Mouse (Mus musculus) MEL (cell line): Measurements from ENCODE around the gene Tlk1. TPM values are rescaled to one million over a fixed set of nuclear protein-coding genes. Genes with fewer than 3 reads are reported as not detected.

Experiments used
- DNase-seq: peaks from one replicate; pipeline ENCODE4 v3.0.0; 2011; ENCODE audit warnings: low read depth, low spot score
- H3K27ac ChIP-seq: 2 replicates; pipeline ENCODE4 v1.5.1; 2012; ENCODE audit warnings: low read depth, mild to moderate bottlenecking, control low read depth, low read length, moderate library complexity; ENCODE audit not compliant: control insufficient read depth
- H3K27me3 ChIP-seq, 2 experiments: fragments of 150-350 bp in 1 of 2; sonication (generic) in 1 of 2; 2 replicates each; pipeline ENCODE4 v1.6.1; 2012; ENCODE audit warnings: low read length in 2 of 2, mild to moderate bottlenecking in 2 of 2, improper control_type of control experiment in 1 of 2, moderate library complexity in 1 of 2; ENCODE audit not compliant: insufficient read depth in 2 of 2, control insufficient read depth in 1 of 2
- H3K36me3 ChIP-seq, 2 experiments: 2 replicates each; pipeline ENCODE4 v1.6.1; 2012 to 2014; ENCODE audit warnings: low read length in 2 of 2, improper control_type of control experiment in 1 of 2, inconsistent platforms in 1 of 2, mild to moderate bottlenecking in 1 of 2; ENCODE audit not compliant: insufficient read depth in 2 of 2, control insufficient read depth in 1 of 2
- H3K4me1 ChIP-seq, 2 experiments: fragments of 150-350 bp in 1 of 2; sonication (generic) in 1 of 2; 2 replicates each; pipeline ENCODE4 v1.6.1; 2012; ENCODE audit warnings: low read length in 2 of 2, improper control_type of control experiment in 1 of 2, mild to moderate bottlenecking in 1 of 2; ENCODE audit not compliant: insufficient read depth in 2 of 2, control insufficient read depth in 1 of 2
- H3K4me3 ChIP-seq, 2 experiments: fragments of 150-350 bp in 1 of 2; sonication (generic) in 1 of 2; 2 replicates each; pipeline ENCODE4 v1.5.1; 2012; ENCODE audit warnings: low read depth in 2 of 2, low read length in 2 of 2, mild to moderate bottlenecking in 2 of 2, moderate library complexity in 2 of 2, control low read depth in 1 of 2, improper control_type of control experiment in 1 of 2; ENCODE audit not compliant: control insufficient read depth in 1 of 2, insufficient read depth in 1 of 2
- H3K79me2 ChIP-seq: 2 replicates; pipeline ENCODE4 v1.6.1; 2012; ENCODE audit warnings: mild to moderate bottlenecking, low read length, moderate library complexity; ENCODE audit not compliant: control insufficient read depth, poor library complexity, insufficient read depth
- H3K9ac ChIP-seq: 2 replicates; pipeline ENCODE4 v1.6.1; 2012; ENCODE audit warnings: low read depth, mild to moderate bottlenecking, control low read depth, low read length, moderate library complexity; ENCODE audit not compliant: control insufficient read depth, poor library complexity, severe bottlenecking
- H3K9me3 ChIP-seq: fragments of 150-350 bp; sonication (generic); replicated peaks from 2 replicates; pipeline ENCODE4 v1.6.1; 2012; ENCODE audit warnings: mild to moderate bottlenecking, low read length, improper control_type of control experiment, moderate library complexity; ENCODE audit not compliant: insufficient read depth
- CTCF ChIP-seq, 3 experiments: IDR thresholded peaks in 2 of 3; conservative IDR thresholded peaks in 1 of 3; 2 replicates each; pipeline ENCODE4 v1.5.1; 2011 to 2012; ENCODE audit warnings: low read length in 3 of 3, low read depth in 2 of 3, mild to moderate bottlenecking in 2 of 3, improper control_type of control experiment in 1 of 3, inconsistent platforms in 1 of 3, mixed read lengths in 1 of 3, moderate library complexity in 1 of 3; ENCODE audit not compliant: control insufficient read depth in 1 of 3, insufficient read depth in 1 of 3, poor library complexity in 1 of 3, severe bottlenecking in 1 of 3
- E2F4 ChIP-seq: IDR thresholded peaks from 2 replicates; pipeline ENCODE4 v1.6.1; 2011; ENCODE audit warnings: low read depth, low read length, improper control_type of control experiment, borderline replicate concordance
- GABPA ChIP-seq: IDR thresholded peaks from 2 replicates; pipeline ENCODE4 v1.6.1; 2012; ENCODE audit warnings: low read depth, mild to moderate bottlenecking, inconsistent platforms, low read length, improper control_type of control experiment, moderate library complexity
- GATA1 ChIP-seq: IDR thresholded peaks from 2 replicates; pipeline ENCODE4 v1.6.1; 2011; ENCODE audit warnings: low read depth, low read length, improper control_type of control experiment
- HCFC1 ChIP-seq: IDR thresholded peaks from 2 replicates; pipeline ENCODE4 v1.6.1; 2012; ENCODE audit warnings: low read depth, mild to moderate bottlenecking, inconsistent platforms, low read length, improper control_type of control experiment, moderate library complexity
- KAT2A ChIP-seq: conservative IDR thresholded peaks from 2 replicates; pipeline ENCODE4 v1.6.1; 2012; ENCODE audit warnings: low read depth, low read length, improper control_type of control experiment, inconsistent platforms
- MAFK ChIP-seq: IDR thresholded peaks from 2 replicates; pipeline ENCODE4 v1.6.1; 2011; ENCODE audit warnings: low read depth, mild to moderate bottlenecking, low read length, improper control_type of control experiment, borderline replicate concordance
- MXI1 ChIP-seq: IDR thresholded peaks from 2 replicates; pipeline ENCODE4 v1.6.1; 2011; ENCODE audit warnings: mild to moderate bottlenecking, low read depth, low read length, improper control_type of control experiment
- NELFE ChIP-seq: IDR thresholded peaks from 2 replicates; pipeline ENCODE4 v1.6.1; 2011; ENCODE audit warnings: low read depth, low read length, improper control_type of control experiment
- NRF1 ChIP-seq: IDR thresholded peaks from 2 replicates; pipeline ENCODE4 v1.6.1; 2014; ENCODE audit warnings: low read depth, mild to moderate bottlenecking, inconsistent platforms, low read length, improper control_type of control experiment, moderate library complexity; ENCODE audit not compliant: poor library complexity, insufficient read depth, severe bottlenecking
- POLR2AphosphoS5 ChIP-seq: IDR thresholded peaks from 2 replicates; pipeline ENCODE4 v1.6.1; 2012; ENCODE audit warnings: low read depth, borderline replicate concordance, mild to moderate bottlenecking, inconsistent platforms, low read length, moderate library complexity, mixed read lengths
- SIN3A ChIP-seq: IDR thresholded peaks from 2 replicates; pipeline ENCODE4 v1.6.1; 2012; ENCODE audit warnings: low read length, improper control_type of control experiment, inconsistent platforms
- SMC3 ChIP-seq: IDR thresholded peaks from 2 replicates; pipeline ENCODE4 v1.6.1; 2011; ENCODE audit warnings: low read depth, low read length, improper control_type of control experiment
- USF1 ChIP-seq: IDR thresholded peaks from 2 replicates; pipeline ENCODE4 v1.6.1; 2014; ENCODE audit warnings: low read depth, mild to moderate bottlenecking, inconsistent platforms, low read length, improper control_type of control experiment, moderate library complexity
- USF2 ChIP-seq, 2 experiments: IDR thresholded peaks; 2 replicates each; pipeline ENCODE4 v1.6.1; 2011 to 2012; ENCODE audit warnings: improper control_type of control experiment in 2 of 2, low read length in 2 of 2, borderline replicate concordance in 1 of 2, inconsistent platforms in 1 of 2, low read depth in 1 of 2, mild to moderate bottlenecking in 1 of 2; ENCODE audit not compliant: insufficient read depth in 1 of 2
- ZKSCAN1 ChIP-seq: IDR thresholded peaks from 2 replicates; pipeline ENCODE4 v1.6.1; 2012; ENCODE audit warnings: low read depth, mild to moderate bottlenecking, inconsistent platforms, low read length, improper control_type of control experiment, moderate library complexity
- polyA plus RNA-seq, 2 experiments: library from polyadenylated mRNA; stranded (reverse) in 1 of 2; unstranded in 1 of 2; fragments of >175 nt in 1 of 2; fragments of >200 nt in 1 of 2; gene quantifications; 2 replicates each; pipeline versions ENCODE4 v1.2.1 to v1.2.4; 2012; ENCODE audit warnings: low replicate concordance in 2 of 2, low read depth in 1 of 2; ENCODE audit not compliant: insufficient read length in 2 of 2, insufficient read depth in 1 of 2, missing spikeins in 1 of 2
- total RNA-seq: library from RNA; depleted of rRNA; stranded (reverse); fragments of 300-350 nt; gene quantifications from 2 replicates; pipeline ENCODE4 v1.2.3, GENCODE M21; 2012

The Tlk1 gene
- total and polyA plus RNA-seq, 3 experiments, result 20.5 to 57.0 (median 56.6) TPM

DNA sequence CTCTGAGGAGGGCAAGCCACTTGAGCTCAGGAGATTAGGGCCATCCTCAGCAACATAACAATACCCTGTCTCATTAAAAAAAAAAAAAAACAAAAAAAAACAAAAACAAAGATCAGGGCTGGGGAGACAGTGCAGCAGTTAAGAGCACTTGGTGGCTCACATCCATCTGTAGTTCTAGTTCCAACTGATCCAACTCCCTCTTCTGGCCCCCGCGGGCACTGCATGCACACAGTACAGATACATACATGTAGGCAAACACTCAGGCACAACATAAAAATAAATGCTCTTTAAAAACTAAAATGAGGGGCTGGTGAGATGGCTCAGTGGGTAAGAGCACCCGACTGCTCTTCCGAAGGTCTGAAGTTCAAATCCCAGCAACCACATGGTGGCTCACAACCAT lies 34.2 kb upstream of the Tlk1 start:
- Histone ChIP-seq H3K36me3 (no peaks in the 10 kb centered on the region), H3K79me2 (no peaks in the 10 kb centered on the region), H3K9ac (no peak overlapping the region), H3K9me3 (no peaks in the 10 kb centered on the region), H3K27me3 (no peaks in the 10 kb centered on the region), H3K27ac (no peak overlapping the region), H3K4me3 (no peak overlapping the region), H3K4me1 (peaks cover 0 to under 1% of the 10 kb centered on the region in 2 experiments; a peak in 1 of 4 replicates)
- DNase-seq, result peak; percentile 33
- TF ChIP-seq POLR2AphosphoS5 (no peak), SIN3A (no peak), CTCF (IDR thresholded peaks at IDR 0.05 in 2 of 3, conservative IDR thresholded peaks at IDR 0.05 in 1 of 3; ENCODE audit: control insufficient read depth in 1 of 3, insufficient read depth in 1 of 3, low read depth in 2 of 3, low read length in 3 of 3, poor library complexity in 1 of 3, severe bottlenecking in 1 of 3) (peak in 2 of 3 experiments; percentile 26 to 33; a peak in 3 of 6 replicates), SMC3 (peak; percentile 35)

DNA sequence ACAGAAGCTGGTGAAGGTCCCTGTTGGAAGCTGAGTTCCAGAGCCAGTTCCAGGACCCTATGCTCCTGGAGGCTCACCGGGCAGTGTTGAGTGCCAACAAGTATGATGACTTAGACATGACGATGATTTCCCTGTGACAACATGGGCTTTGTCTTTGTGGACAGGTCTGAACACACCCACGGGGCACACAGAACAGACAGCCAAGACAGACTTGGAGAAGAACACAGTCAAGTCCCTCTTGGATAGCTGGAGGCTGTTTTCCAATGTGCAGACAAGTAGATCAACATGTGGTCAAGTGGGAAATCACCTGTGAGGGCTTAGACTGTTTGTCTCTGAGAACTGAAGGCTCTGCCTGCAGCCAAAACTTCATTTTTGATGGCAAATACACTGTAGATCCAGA lies 31.4 kb upstream of the Tlk1 start:
- Histone ChIP-seq H3K4me1 (peaks cover 4 to 8% of the 10 kb centered on the region in 2 experiments; a peak in 3 of 4 replicates), H3K4me3 (no peak overlapping the region), H3K27ac (no peak overlapping the region), H3K9ac (no peak overlapping the region), H3K9me3 (no peaks in the 10 kb centered on the region), H3K36me3 (peaks cover 0 to 3% of the 10 kb centered on the region in 2 experiments; a peak in 2 of 4 replicates), H3K79me2 (no peaks in the 10 kb centered on the region), H3K27me3 (no peaks in the 10 kb centered on the region)
- TF ChIP-seq USF2 (IDR thresholded peaks at IDR 0.05; ENCODE audit: borderline replicate concordance in 1 of 2, insufficient read depth in 1 of 2, low read depth in 1 of 2, low read length in 2 of 2) (no peak), USF1 (no peak), GATA1 (no peak), GABPA (no peak), MAFK (no peak), NRF1 (no peak), E2F4 (no peak), HCFC1 (no peak), NELFE (no peak), KAT2A (no peak), ZKSCAN1 (no peak), MXI1 (no peak), SIN3A (no peak)
- DNase-seq, result no peak
